Mouse (Mus musculus) cerebellum, adult 2 months (tissue): Measurements from ENCODE around the gene Fam168b.

ENCODE experiments used
- CTCF ChIP-seq: fragments of 200-500 bp; IDR thresholded peaks from 2 replicates; pipeline ENCODE4 v1.5.1; 2011; ENCODE audit warnings: low read depth, mild to moderate bottlenecking, control low read depth, low read length, moderate library complexity, borderline replicate concordance; ENCODE audit not compliant: insufficient read depth
- POLR2A ChIP-seq: fragments of 200-500 bp; IDR thresholded peaks from 2 replicates; pipeline ENCODE4 v1.6.1; 2011; ENCODE audit warnings: low read length, control low read depth, borderline replicate concordance; ENCODE audit not compliant: insufficient read depth

DNA sequence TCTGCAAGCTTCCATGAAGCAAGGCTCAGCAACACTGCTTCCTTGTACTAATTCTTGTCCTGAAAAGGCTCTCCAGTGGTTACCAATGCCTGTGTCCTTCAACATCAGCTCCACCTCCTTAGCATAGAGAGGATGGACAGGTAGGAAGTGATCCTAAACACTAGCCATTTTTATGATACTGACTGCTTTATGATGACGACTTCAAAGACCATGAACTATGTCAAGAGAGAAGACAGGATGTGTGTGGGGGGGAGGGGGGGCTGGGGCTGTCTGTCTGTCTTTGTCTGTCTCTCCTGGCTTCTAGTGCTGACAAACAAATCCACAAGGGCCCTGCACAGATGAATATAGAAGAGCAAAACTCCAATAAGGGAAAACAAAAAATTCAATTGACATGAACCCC, 11.5 kb downstream of the Fam168b start:
- TF ChIP-seq POLR2A (no peak), CTCF (no peak)
